Mouse (Mus musculus): ENCODE data around the gene Cyp2d11. TPM values are rescaled to one million over a fixed set of nuclear protein-coding genes. Genes with fewer than 3 reads are reported as not detected.

The Cyp2d11 gene
- not detected in 2 replicates for polyA plus RNA-seq (2012; rRNA removed)

DNA sequence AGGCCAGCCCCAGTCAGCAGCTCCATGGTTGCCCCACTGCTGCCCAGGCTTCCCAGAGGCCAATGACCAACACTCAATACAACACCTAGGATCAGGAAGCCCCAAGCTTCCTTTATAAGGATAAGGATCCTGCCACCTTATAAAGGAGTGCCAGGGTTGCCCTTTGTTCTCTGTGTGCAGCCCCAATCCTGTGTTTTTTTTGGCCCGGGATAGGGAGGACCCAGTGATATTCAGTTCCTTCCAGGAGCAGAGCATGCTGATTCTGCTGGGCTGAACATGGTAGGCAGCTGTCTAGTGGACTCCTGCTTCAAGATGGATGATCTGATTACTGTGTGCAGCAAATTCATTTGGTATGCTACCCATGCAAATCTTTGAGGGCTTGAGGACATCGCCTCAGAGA is at the start of gene Cyp2d11:
Cyp2d11 (minus strand) TSS at position 101 of the 400 bp plus-strand sequence.

GRCm38 (mm10) chr15:82433137-82433536 is 39.3 kb upstream of the Cyp2d11 start, which contains the start of gene Cyp2d9:
Gene Cyp2d9 (plus strand): TSS chr15:82433437.

DNA sequence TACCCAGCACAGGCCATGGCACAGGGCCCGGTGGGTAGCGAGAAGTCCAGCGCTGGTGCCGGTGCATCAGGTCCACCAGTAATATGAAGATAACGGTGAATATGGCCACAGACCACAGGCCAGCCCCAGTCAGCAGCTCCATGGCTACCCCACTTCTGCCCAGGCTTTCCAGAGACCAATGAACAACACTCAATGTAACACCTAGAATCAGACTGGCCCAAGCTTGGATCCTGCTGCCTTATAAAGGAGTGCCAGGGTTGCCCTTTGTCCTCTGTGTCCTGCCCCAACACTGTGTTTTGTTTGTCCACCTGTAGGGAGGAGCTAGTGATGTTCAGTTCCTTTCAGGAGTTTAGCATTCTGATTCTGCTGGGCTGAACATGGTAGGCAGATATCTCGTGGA is 13.2 kb upstream of the Cyp2d11 start, which contains the start of gene Cyp2d10:
Cyp2d10 (minus strand) TSS at position 215 of the 400 bp plus-strand sequence.

GRCm38 (mm10) chr15:82379871-82380713 is 13.7 kb downstream of the Cyp2d11 start, which contains the start of gene Cyp2d22:
Gene Cyp2d22 (minus strand): TSS chr15:82380260.

DNA sequence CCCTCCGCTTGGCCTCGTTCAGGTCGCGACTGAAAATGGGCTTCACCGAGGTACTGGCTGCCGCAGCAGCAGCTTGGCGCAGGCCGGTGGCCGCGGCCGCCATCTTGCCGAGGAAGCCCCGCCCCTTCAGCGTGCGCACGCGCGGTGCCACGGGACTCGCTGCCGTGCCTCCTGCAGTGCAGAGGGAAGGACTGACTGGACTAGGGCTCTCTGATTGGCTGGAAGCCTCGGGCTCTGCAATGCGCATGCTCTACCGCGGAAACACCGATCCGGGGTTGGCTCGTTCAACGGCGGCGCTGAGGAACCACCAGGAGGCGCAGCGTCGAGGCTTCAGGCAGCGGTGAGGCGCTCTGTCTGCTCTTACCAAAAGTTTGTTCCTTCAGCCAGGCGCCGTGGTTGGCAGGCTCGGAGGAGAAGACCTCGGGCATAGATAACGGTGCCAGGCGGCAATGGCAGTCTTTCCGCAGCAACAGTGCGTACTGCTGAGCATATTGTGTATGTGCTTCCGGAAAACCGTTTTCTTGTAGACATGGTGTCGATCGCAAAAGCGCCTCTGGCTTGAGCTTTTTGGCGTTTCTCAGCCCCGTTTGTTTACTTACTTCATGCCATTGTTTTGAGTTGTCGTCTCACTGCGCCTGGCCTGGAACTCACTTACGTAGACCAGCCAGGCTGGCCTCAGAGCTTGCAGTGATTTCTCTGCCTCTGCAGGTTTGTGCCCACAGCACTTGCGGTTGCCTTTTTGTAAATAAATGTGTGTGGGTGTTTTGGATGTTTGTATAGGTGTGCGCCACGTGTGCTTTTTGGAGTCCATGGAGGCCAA is 39.5 kb downstream of the Cyp2d11 start, which contains the start of gene Ndufa6:
Ndufa6 (minus strand) TSS at position 197 of the 820 bp plus-strand sequence.

Other genes starting within 250 kb of the Cyp2d11 start
- gene Srebf2, start 246.8 kb downstream of the Cyp2d11 start, polyA plus RNA-seq (2012; rRNA removed), result 200 and 245 TPM in 2 replicates
- 22.3 and 47.9 TPM in 2 replicates for gene Shisa8, start 181.2 kb downstream of the Cyp2d11 start, polyA plus RNA-seq (2012; rRNA removed)
- gene Tnfrsf13c, start 169.7 kb downstream of the Cyp2d11 start, polyA plus RNA-seq (2012; rRNA removed), result 0.60 and 1.7 TPM in 2 replicates
- gene Cenpm, start 149.3 kb downstream of the Cyp2d11 start, polyA plus RNA-seq (2012; rRNA removed), result 32.5 and 34.3 TPM in 2 replicates
- gene 1500009C09Rik, start 141.6 kb downstream of the Cyp2d11 start, polyA plus RNA-seq (2012; rRNA removed), result 0.14 and 0.42 TPM in 2 replicates
- 1.1 and 1.9 TPM in 2 replicates for gene Sept3, start 119.1 kb downstream of the Cyp2d11 start, polyA plus RNA-seq (2012; rRNA removed)
- 0.18 and 0.24 TPM in 2 replicates for gene Wbp2nl, start 95.1 kb downstream of the Cyp2d11 start, polyA plus RNA-seq (2012; rRNA removed)
- gene Naga, start 55.1 kb downstream of the Cyp2d11 start, polyA plus RNA-seq (2012; rRNA removed), result 137 and 176 TPM in 2 replicates
- gene Pheta2, start 55.1 kb downstream of the Cyp2d11 start, polyA plus RNA-seq (2012; rRNA removed), result 4.0 and 4.1 TPM in 2 replicates
- 213 and 227 TPM in 2 replicates for gene Smdt1, start 55.1 kb downstream of the Cyp2d11 start, polyA plus RNA-seq (2012; rRNA removed)
- 405 and 527 TPM in 2 replicates for gene Ndufa6, start 39.7 kb downstream of the Cyp2d11 start, polyA plus RNA-seq (2012; rRNA removed)
- 71.5 and 79.2 TPM in 2 replicates for gene Cyp2d22, start 13.8 kb downstream of the Cyp2d11 start, polyA plus RNA-seq (2012; rRNA removed)
- 0.24 and 1.1 TPM in 2 replicates for gene Cyp2d10, start 13.2 kb upstream of the Cyp2d11 start, polyA plus RNA-seq (2012; rRNA removed)
- gene Cyp2d9, start 39.4 kb upstream of the Cyp2d11 start, polyA plus RNA-seq (2012; rRNA removed), result 0.08 TPM in 1 of 2 replicates, not detected in the other
- gene Cyp2d12, start 161.1 kb upstream of the Cyp2d11 start, polyA plus RNA-seq (2012; rRNA removed), result 0.07 and 0.28 TPM in 2 replicates
- gene Cyp2d34, start 226.9 kb upstream of the Cyp2d11 start, polyA plus RNA-seq (2012; rRNA removed), result not detected in 2 replicates